Comparison of ENCODE assay signal across 30 mouse cellular contexts in the genomic region with DNA sequence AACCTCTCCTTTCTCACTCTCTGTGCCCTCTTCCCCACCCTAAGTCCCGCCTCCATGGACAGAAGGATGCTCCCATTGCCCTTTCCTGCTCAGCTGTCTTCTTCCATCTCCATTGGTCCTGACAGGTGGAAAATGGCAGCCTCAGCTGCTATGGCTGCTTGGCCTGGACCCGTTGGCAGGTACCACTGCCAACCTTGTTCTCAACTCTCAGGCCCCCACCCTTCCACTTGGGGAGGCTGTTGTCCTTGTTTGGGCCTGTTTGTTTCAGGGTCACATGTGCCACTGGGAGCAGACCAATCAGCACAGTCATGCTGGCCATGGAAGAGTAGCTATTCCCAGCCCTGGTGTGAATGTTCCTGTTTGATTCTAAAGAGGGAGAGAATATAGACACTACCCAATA.
A peak's percentile ranks its signal among the peaks of the same experiment; 100 is the strongest.
DNase-seq lines count a peak whose midpoint lies in the region; ATAC-seq and TF ChIP-seq lines count a peak whose summit lies in the region.
"Had no signal": no experiment of that assay in that cellular context is flagged by ENCODE, and none has a peak within 500 bp of the region (broad histone marks: within the 10 kb centered on the region; RNA-seq: fewer than 3 reads in every experiment).

No protein-coding gene starts in this region.

- peaks cover 26% of the 10 kb centered on the region for H3K4me1 ChIP-seq in heart, embryonic 10.5 days
- peaks cover 46% of the 10 kb centered on the region for H3K4me1 ChIP-seq in limb, embryonic 15.5 days
- no peaks in the 10 kb centered on the region for H3K4me1 ChIP-seq in thymus, adult 2 months (replicated peaks; ENCODE audit: control insufficient read depth, insufficient read depth, low read length)
- no peaks in the 10 kb centered on the region for H3K4me1 ChIP-seq in midbrain, postnatal 0 days (ENCODE audit: insufficient read depth, low read length)
- H3K4me1 ChIP-seq: hindbrain, embryonic 12.5 days; liver, embryonic 15.5 days; midbrain, embryonic 15.5 days; neural tube, embryonic 12.5 days had no signal

- no peaks in the 10 kb centered on the region for H3K9me3 ChIP-seq in heart, embryonic 10.5 days
- H3K9me3 ChIP-seq in limb, embryonic 15.5 days, result no peaks in the 10 kb centered on the region
- H3K9me3 ChIP-seq in midbrain, postnatal 0 days (ENCODE audit: low read length), result no peaks in the 10 kb centered on the region
- H3K9me3 ChIP-seq: heart, embryonic 15.5 days; hindbrain, embryonic 12.5 days; intestine, embryonic 15.5 days; liver, embryonic 15.5 days; midbrain, embryonic 10.5 days; midbrain, embryonic 15.5 days; neural tube, embryonic 12.5 days had no signal

- peak overlapping the region; percentile 69; the same call in 1 of the 2 replicates for H3K27ac ChIP-seq in heart, embryonic 10.5 days
- no peak overlapping the region for H3K27ac ChIP-seq in limb, embryonic 15.5 days
- no peak overlapping the region for H3K27ac ChIP-seq in thymus, adult 2 months (ENCODE audit: control insufficient read depth, insufficient read depth, low read length)
- H3K27ac ChIP-seq in midbrain, postnatal 0 days (ENCODE audit: low read depth, low read length), result no peak overlapping the region
- H3K27ac ChIP-seq: hindbrain, postnatal 0 days; intestine, embryonic 15.5 days; liver, embryonic 15.5 days; midbrain, embryonic 10.5 days; midbrain, embryonic 15.5 days; neural tube, embryonic 12.5 days; stomach, postnatal 0 days had no signal

- H3K4me2 ChIP-seq in limb, embryonic 15.5 days, result no peak overlapping the region
- no peak overlapping the region for H3K4me2 ChIP-seq in midbrain, postnatal 0 days (ENCODE audit: low read depth, low read length, poor library complexity, severe bottlenecking)
- H3K4me2 ChIP-seq: heart, embryonic 15.5 days; hindbrain, embryonic 12.5 days; intestine, embryonic 15.5 days; liver, embryonic 15.5 days; lung, embryonic 14.5 days; midbrain, embryonic 15.5 days; neural tube, embryonic 12.5 days had no signal

- intact Hi-C loops in heart, postnatal 14 days (cut with DNase I), result no loop called here

- H3K36me3 ChIP-seq in heart, embryonic 10.5 days, result no peaks in the 10 kb centered on the region
- no peaks in the 10 kb centered on the region for H3K36me3 ChIP-seq in limb, embryonic 15.5 days
- no peaks in the 10 kb centered on the region for H3K36me3 ChIP-seq in thymus, adult 2 months (ENCODE audit: control insufficient read depth, insufficient read depth, low read length)
- H3K36me3 ChIP-seq in midbrain, postnatal 0 days (ENCODE audit: insufficient read depth, low read length), result no peaks in the 10 kb centered on the region
- H3K36me3 ChIP-seq: heart, embryonic 15.5 days; hindbrain, embryonic 12.5 days; intestine, embryonic 15.5 days; liver, embryonic 15.5 days; midbrain, embryonic 10.5 days; midbrain, embryonic 15.5 days; neural tube, embryonic 12.5 days had no signal

- 0 out of 2 replicates have a peak, but pooled peaks have one; percentile 21 for ATAC-seq in limb, embryonic 15.5 days (ENCODE audit: insufficient number of reproducible peaks, low FRiP score, low TSS enrichment, low read depth)
- no peak for ATAC-seq in cerebellum, adult (ENCODE audit: insufficient number of reproducible peaks, low FRiP score, low TSS enrichment)
- no peak for ATAC-seq in midbrain, postnatal 0 days (ENCODE audit: low FRiP score)
- ATAC-seq: activated CD4-positive, CD25-positive, alpha-beta regulatory T cell, adult 4 months; CD4-positive, CD25-positive, alpha-beta regulatory T cell, adult 4 months; forebrain, embryonic 16.5 days; hindbrain, postnatal 0 days; intestine, embryonic 15.5 days; midbrain, embryonic 15.5 days had no signal

- no peak for DNase-seq in heart, embryonic 10.5 days (ENCODE audit: low spot score)
- no peak for DNase-seq in heart, postnatal 14 days
- peak; percentile 90 for DNase-seq in gastrocnemius, postnatal 25 days
- no peak for DNase-seq in thymus, adult 2 months
- no peak for DNase-seq in midbrain, postnatal 0 days (ENCODE audit: low spot score)
- DNase-seq: adrenal gland, adult 2 months; adrenal gland, postnatal 36 days; cerebellum, adult 2 months; cerebellum, postnatal 14 days; heart, postnatal 36 days; kidney, adult 8-10 months; kidney, postnatal 14 days; lung, embryonic 14.5 days; lung, postnatal 14 days; right cerebral cortex, adult 18-20 months; thymus, postnatal 4 days had no signal

- H3K9ac ChIP-seq in limb, embryonic 15.5 days, result no peak overlapping the region
- H3K9ac ChIP-seq in midbrain, postnatal 0 days (replicated peaks; ENCODE audit: low read length, poor library complexity, severe bottlenecking), result no peak overlapping the region
- H3K9ac ChIP-seq: heart, embryonic 15.5 days; hindbrain, embryonic 12.5 days; intestine, embryonic 15.5 days; liver, embryonic 15.5 days; lung, embryonic 14.5 days; midbrain, embryonic 15.5 days; neural tube, embryonic 12.5 days had no signal

- WGBS in heart, embryonic 10.5 days, result 70% methylated on average over 2 of the region's 2 CpGs
- WGBS in limb, embryonic 15.5 days, result 88% methylated on average over 2 of the region's 2 CpGs
- 97% methylated on average over 2 of the region's 2 CpGs for WGBS in thymus, adult 2 months
- 88% methylated on average over 2 of the region's 2 CpGs for WGBS in midbrain, postnatal 0 days

- TF ChIP-seq POLR2A in thymus, adult 2 months (IDR thresholded peaks at IDR 0.05; ENCODE audit: control insufficient read depth, extremely low read depth, insufficient read depth, low read length, poor library complexity), result no peak

- no peaks in the 10 kb centered on the region for H3K27me3 ChIP-seq in heart, embryonic 10.5 days (ENCODE audit: insufficient read depth, poor library complexity, severe bottlenecking)
- H3K27me3 ChIP-seq in limb, embryonic 15.5 days, result no peaks in the 10 kb centered on the region
- H3K27me3 ChIP-seq in thymus, adult 2 months (ENCODE audit: control insufficient read depth, insufficient read depth, low read length), result no peaks in the 10 kb centered on the region
- H3K27me3 ChIP-seq in midbrain, postnatal 0 days (ENCODE audit: insufficient read depth, low read length), result no peaks in the 10 kb centered on the region
- H3K27me3 ChIP-seq: heart, embryonic 15.5 days; hindbrain, embryonic 12.5 days; intestine, embryonic 15.5 days; midbrain, embryonic 15.5 days; neural tube, embryonic 12.5 days had no signal

- H3K4me3 ChIP-seq in heart, embryonic 10.5 days, result no peak overlapping the region
- no peak overlapping the region for H3K4me3 ChIP-seq in limb, embryonic 15.5 days
- no peak overlapping the region for H3K4me3 ChIP-seq in thymus, adult 2 months (ENCODE audit: control insufficient read depth, insufficient read depth, low read length)
- no peak overlapping the region for H3K4me3 ChIP-seq in midbrain, postnatal 0 days (ENCODE audit: low read depth, low read length)
- H3K4me3 ChIP-seq: heart, embryonic 15.5 days; hindbrain, embryonic 12.5 days; intestine, embryonic 15.5 days; liver, embryonic 15.5 days; midbrain, embryonic 10.5 days; midbrain, embryonic 15.5 days; neural tube, embryonic 12.5 days had no signal

- TF ChIP-seq CTCF in thymus, adult 2 months (IDR thresholded peaks at IDR 0.05; ENCODE audit: borderline replicate concordance, control insufficient read depth, extremely low read depth, insufficient read depth, low read length, poor library complexity), result no peak
- TF ChIP-seq CTCF in midbrain, postnatal 0 days (IDR thresholded peaks at IDR 0.05), result no peak
